Mouse (Mus musculus) heart, embryonic 14.5 days (tissue): Measurements from ENCODE around the gene Tsc2. TPM values are rescaled to one million over a fixed set of nuclear protein-coding genes. Genes with fewer than 3 reads are reported as not detected.

Experiments used
- ATAC-seq: fragments of 200-750 bp; cut with Nextera tagmentation; 2 replicates; pipeline ENCODE4 v1.8.0; 2017; ENCODE audit warnings: low read depth, moderate TSS enrichment; ENCODE audit not compliant: insufficient number of reproducible peaks, insufficient read depth, low FRiP score
- H3K27ac ChIP-seq, 2 experiments: fragments of 200-500 bp in 1 of 2; fragments of 300-500 bp in 1 of 2; sonication (generic) in 1 of 2; replicated peaks in 1 of 2; 2 replicates each; pipeline ENCODE4 v1.5.1; 2012 to 2014; ENCODE audit warnings: low read depth in 2 of 2, low read length in 2 of 2, control low read depth in 1 of 2, mild to moderate bottlenecking in 1 of 2, mixed read lengths in 1 of 2; ENCODE audit not compliant: control insufficient read depth in 1 of 2, insufficient read depth in 1 of 2
- H3K27me3 ChIP-seq: fragments of 300-500 bp; sonication (generic); 2 replicates; pipeline ENCODE4 v1.6.1; 2014; ENCODE audit warnings: mild to moderate bottlenecking, low read length, control low read depth; ENCODE audit not compliant: control insufficient read depth, insufficient read depth
- H3K36me3 ChIP-seq: fragments of 300-500 bp; sonication (generic); 2 replicates; pipeline ENCODE4 v1.6.1; 2014; ENCODE audit warnings: mild to moderate bottlenecking, control low read depth, low read length, mixed read lengths; ENCODE audit not compliant: control insufficient read depth, insufficient read depth
- H3K4me1 ChIP-seq, 2 experiments: fragments of 200-500 bp in 1 of 2; fragments of 300-500 bp in 1 of 2; sonication (generic) in 1 of 2; 2 replicates each; pipeline ENCODE4 v1.6.1; 2012 to 2014; ENCODE audit warnings: low read length in 2 of 2, control low read depth in 1 of 2, mixed read lengths in 1 of 2; ENCODE audit not compliant: control insufficient read depth in 2 of 2, insufficient read depth in 2 of 2
- H3K4me2 ChIP-seq: fragments of 300-500 bp; sonication (generic); 2 replicates; pipeline ENCODE4 v1.6.1; 2014; ENCODE audit warnings: mild to moderate bottlenecking, low read length
- H3K4me3 ChIP-seq, 2 experiments: fragments of 200-500 bp in 1 of 2; fragments of 300-500 bp in 1 of 2; sonication (generic) in 1 of 2; 2 replicates each; pipeline ENCODE4 v1.5.1; 2012 to 2014; ENCODE audit warnings: low read length in 2 of 2, mild to moderate bottlenecking in 2 of 2, control low read depth in 1 of 2, low read depth in 1 of 2, moderate library complexity in 1 of 2; ENCODE audit not compliant: control insufficient read depth in 1 of 2, insufficient read depth in 1 of 2
- H3K9ac ChIP-seq: fragments of 300-500 bp; sonication (generic); 2 replicates; pipeline ENCODE4 v1.6.1; 2014; ENCODE audit warnings: mild to moderate bottlenecking, low read length
- H3K9me3 ChIP-seq: fragments of 300-500 bp; sonication (generic); 2 replicates; pipeline ENCODE4 v1.6.1; 2016; ENCODE audit warnings: low read length, control low read depth; ENCODE audit not compliant: control insufficient read depth
- WGBS: fragments of 180-500 bp; shearing (Covaris S2); extraction: QIAGEN DNeasy Blood & Tissue Kit; methylation state at CpG from one replicate; pipeline ENCODE4 v1.1.7; 2014; 5-methylcytosine and 5-hydroxymethylcytosine counted together
- polyA plus RNA-seq: library from polyadenylated mRNA; unstranded; fragments of >200 nt; fragmentation: Nextera tagmentation; extraction: Ambion mirVana; gene quantifications from 2 replicates; pipeline ENCODE4 v1.2.1, GENCODE M21; 2014

The Tsc2 gene
- polyA plus RNA-seq, 1 experiment from 2014 or later: 51.1 TPM

GRCm38 (mm10) chr17:24583599-24584460, 48.6 kb downstream of the Tsc2 start:
- no peaks in the 10 kb centered on the region for H3K27me3 ChIP-seq
- no peak overlapping the region for H3K4me3 ChIP-seq
- H3K36me3 ChIP-seq: peaks cover 83% of the 10 kb centered on the region
- no peaks in the 10 kb centered on the region for H3K9me3 ChIP-seq
- no peak overlapping the region for H3K4me2 ChIP-seq
- WGBS: 65% methylated on average over 5 of the region's 5 CpGs
- H3K9ac ChIP-seq: no peak overlapping the region; the same call in 1 of the 2 replicates
- peak; percentile 46; the same call in 1 of the 2 replicates for ATAC-seq
- H3K4me1 ChIP-seq: no peaks in the 10 kb centered on the region
- H3K27ac ChIP-seq: peak overlapping the region; percentile 37 to 70

DNA sequence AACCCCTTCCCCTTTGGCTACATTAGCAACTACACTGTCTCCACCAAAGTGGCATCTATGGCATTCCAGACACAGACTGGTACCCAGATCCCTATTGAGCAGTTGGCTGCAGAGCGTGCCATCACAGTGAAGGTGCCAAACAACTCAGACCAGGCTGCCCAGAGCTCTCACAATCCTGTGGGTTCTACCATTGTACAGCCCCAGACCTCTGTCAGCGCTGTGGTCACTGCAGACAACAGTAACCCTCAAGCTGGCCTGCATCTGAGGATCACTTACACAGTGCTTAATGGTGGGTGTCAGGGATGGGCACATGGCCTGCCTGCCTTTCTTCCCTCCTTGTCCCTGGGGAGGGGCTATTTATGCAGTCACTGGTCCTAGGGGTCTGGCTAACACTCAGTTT, 52.1 kb downstream of the Tsc2 start:
- 90% methylated on average over 2 of the region's 2 CpGs for WGBS
- H3K4me1 ChIP-seq: no peaks in the 10 kb centered on the region
- H3K9ac ChIP-seq: no peak overlapping the region
- no peaks in the 10 kb centered on the region for H3K9me3 ChIP-seq
- no peak overlapping the region for H3K27ac ChIP-seq
- H3K4me2 ChIP-seq: no peak overlapping the region
- ATAC-seq: no peak
- H3K27me3 ChIP-seq: no peaks in the 10 kb centered on the region
- peaks cover 80% of the 10 kb centered on the region for H3K36me3 ChIP-seq
- H3K4me3 ChIP-seq: no peak overlapping the region

DNA sequence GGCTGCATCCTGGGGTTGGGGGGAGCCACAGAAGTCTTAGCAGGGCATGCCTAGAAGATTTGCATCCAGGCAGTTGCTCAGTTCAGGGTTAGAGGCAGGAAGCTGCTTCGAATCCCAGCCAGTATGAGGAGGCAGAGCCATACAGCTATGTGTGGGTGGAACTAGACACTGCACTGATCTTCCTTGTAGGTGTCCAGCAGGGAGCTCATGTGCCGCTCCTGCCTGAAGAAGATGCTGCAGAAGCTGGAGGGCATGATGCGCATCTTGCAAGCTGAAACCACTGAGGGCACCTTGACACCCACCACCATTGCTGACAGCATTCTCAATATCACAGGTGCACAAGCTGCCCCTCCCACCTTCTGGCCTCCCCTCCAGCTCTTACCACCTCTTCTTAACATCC, 52.9 kb downstream of the Tsc2 start:
- H3K27ac ChIP-seq: no peak overlapping the region
- ATAC-seq: no peak
- H3K36me3 ChIP-seq: peaks cover 83% of the 10 kb centered on the region
- WGBS: 91% methylated on average over 3 of the region's 3 CpGs
- no peaks in the 10 kb centered on the region for H3K9me3 ChIP-seq
- no peak overlapping the region for H3K4me2 ChIP-seq
- no peak overlapping the region for H3K4me3 ChIP-seq
- H3K4me1 ChIP-seq: no peaks in the 10 kb centered on the region
- no peak overlapping the region for H3K9ac ChIP-seq
- no peaks in the 10 kb centered on the region for H3K27me3 ChIP-seq

DNA sequence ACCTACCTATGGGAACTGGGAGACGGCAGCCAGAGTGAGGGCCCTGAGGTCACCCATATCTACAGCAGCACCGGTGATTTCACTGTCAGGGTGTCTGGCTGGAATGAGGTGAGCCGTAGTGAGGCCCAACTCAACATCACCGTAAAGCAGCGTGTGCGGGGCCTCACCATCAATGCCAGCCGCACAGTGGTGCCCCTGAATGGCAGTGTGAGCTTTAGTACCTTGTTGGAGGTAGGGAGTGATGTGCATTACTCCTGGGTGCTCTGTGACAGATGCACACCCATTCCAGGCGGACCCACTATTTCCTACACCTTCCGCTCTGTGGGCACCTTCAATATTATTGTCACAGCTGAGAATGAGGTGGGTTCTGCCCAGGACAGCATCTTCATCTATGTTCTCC, 58.6 kb downstream of the Tsc2 start:
- no peaks in the 10 kb centered on the region for H3K27me3 ChIP-seq
- no peak for ATAC-seq
- no peak overlapping the region for H3K9ac ChIP-seq
- H3K4me1 ChIP-seq: no peaks in the 10 kb centered on the region
- H3K36me3 ChIP-seq: peaks cover 96% of the 10 kb centered on the region
- H3K27ac ChIP-seq: no peak overlapping the region
- 91% methylated on average over 9 of the region's 9 CpGs for WGBS
- no peak overlapping the region for H3K4me3 ChIP-seq
- no peak overlapping the region for H3K4me2 ChIP-seq
- no peaks in the 10 kb centered on the region for H3K9me3 ChIP-seq

GRCm38 (mm10) chr17:24572651-24573245, 59.7 kb downstream of the Tsc2 start:
- Histone ChIP-seq H3K4me2 (no peak overlapping the region), H3K4me1 (no peaks in the 10 kb centered on the region), H3K27me3 (no peaks in the 10 kb centered on the region), H3K4me3 (no peak overlapping the region), H3K9ac (no peak overlapping the region), H3K9me3 (no peaks in the 10 kb centered on the region), H3K27ac (no peak overlapping the region), H3K36me3 (peaks cover 96% of the 10 kb centered on the region)
- 92% methylated on average over 12 of the region's 12 CpGs for whole genome bisulfite sequencing
- ATAC-seq: no peak

- H3K27me3 ChIP-seq: no peaks in the 10 kb centered on the region
- H3K27ac ChIP-seq: no peak overlapping the region
- 85% methylated on average over 4 of the region's 4 CpGs for WGBS
- ATAC-seq: no peak
- no peak overlapping the region for H3K4me3 ChIP-seq
- H3K36me3 ChIP-seq: peaks cover 86% of the 10 kb centered on the region
- H3K4me2 ChIP-seq: no peak overlapping the region
- no peaks in the 10 kb centered on the region for H3K9me3 ChIP-seq
- H3K9ac ChIP-seq: no peak overlapping the region
- peaks cover 7 to 11% of the 10 kb centered on the region in 2 experiments for H3K4me1 ChIP-seq
Observed at GRCm38 (mm10) chr17:24569837-24570236, 62.6 kb downstream of the Tsc2 start.

- no peaks in the 10 kb centered on the region for H3K9me3 ChIP-seq
- 35% methylated on average over 8 of the region's 8 CpGs for WGBS
- no peak overlapping the region for H3K4me2 ChIP-seq
- no peak for ATAC-seq
- peaks cover 65% of the 10 kb centered on the region for H3K36me3 ChIP-seq
- H3K27ac ChIP-seq: peak overlapping the region; percentile 9 to 17; a peak in 1 of 4 replicates
- peak overlapping the region; percentile 40 for H3K9ac ChIP-seq
- no peak overlapping the region for H3K4me3 ChIP-seq
- peaks cover 10 to 11% of the 10 kb centered on the region in 2 experiments for H3K4me1 ChIP-seq
- no peaks in the 10 kb centered on the region for H3K27me3 ChIP-seq
Observed at GRCm38 (mm10) chr17:24567034-24567779, 65.2 kb downstream of the Tsc2 start.
